Mouse (Mus musculus): ENCODE measurements around the gene E130218I03Rik. TPM values are rescaled to one million over a fixed set of nuclear protein-coding genes. Genes with fewer than 3 reads are reported as not detected.

Gene E130218I03Rik
- polyA plus RNA-seq, 2 experiments = not detected

DNA sequence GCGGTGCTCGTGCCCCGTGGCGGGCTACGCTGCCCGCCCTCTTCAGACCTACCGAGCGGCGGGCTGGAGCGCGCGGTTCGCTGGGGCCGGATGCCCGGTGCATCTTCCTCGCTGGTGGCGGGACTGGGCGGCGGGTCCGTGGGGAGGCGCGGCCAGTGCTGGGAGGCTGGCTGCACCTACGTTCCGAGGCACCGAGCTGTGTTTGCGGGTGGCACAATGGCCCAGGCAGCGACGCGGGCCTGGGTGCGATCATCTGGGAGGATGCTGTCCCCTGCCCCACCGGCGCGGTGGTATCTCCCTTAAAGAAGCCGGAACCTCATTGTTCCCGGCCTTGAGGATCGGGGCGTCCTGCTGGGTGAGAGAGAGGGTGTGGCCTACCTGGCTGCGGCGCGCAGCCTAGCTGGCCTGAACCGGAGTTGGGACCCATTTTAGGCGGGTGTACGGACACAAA, 44.1 kb downstream of the E130218I03Rik start, which contains the start of gene Pdik1l:
Gene Pdik1l, minus strand, starts transcription at position 321 of the 451 bp plus-strand sequence.
- Histone ChIP-seq H3K9ac (replicated peaks) (peak within 1 kb of the TSS; percentile 99), H3K27ac (peak within 1 kb of the TSS; percentile 71), H3K9me3 (ENCODE audit: control insufficient read depth, low read length) (no peaks in the 10 kb centered on the region), H3K36me3 (replicated peaks; ENCODE audit: control insufficient read depth, insufficient read depth, low read depth) (peaks cover 18% of the 10 kb centered on the region), H3K27me3 (ENCODE audit: control insufficient read depth, insufficient read depth, low read length) (no peaks in the 10 kb centered on the region), H3K4me2 (ENCODE audit: low read depth) (peak within 1 kb of the TSS; percentile 83), H3K4me3 (ENCODE audit: insufficient read depth in 1 of 2, low read depth in 2 of 2, low read length in 2 of 2) (peak within 1 kb of the TSS; percentile 87 to 97), H3K4me1 (replicated peaks; ENCODE audit: control insufficient read depth in 2 of 2, insufficient read depth in 2 of 2, low read length in 1 of 2) (peaks cover 21 to 29% of the 10 kb centered on the region in 2 experiments)
- peak; percentile 68 to 78 (median 71) for DNase-seq (ENCODE audit: low read depth in 3 of 3, low spot score in 3 of 3)
- WGBS (ENCODE audit: insufficient replicate concordance) = under 1% methylated on average over 43 of the region's 43 CpGs
- ATAC-seq (ENCODE audit: insufficient read depth) = peak; percentile 75
- TF ChIP-seq EP300 (IDR thresholded peaks at IDR 0.05; ENCODE audit: low read depth) (no peak), CTCF (IDR thresholded peaks at IDR 0.05; ENCODE audit: low read depth) (no peak; the same call in 1 of the 2 replicates)

- Histone ChIP-seq H3K4me1 (replicated peaks; ENCODE audit: control insufficient read depth in 2 of 2, insufficient read depth in 2 of 2, low read length in 1 of 2) (peaks cover 21 to 29% of the 10 kb centered on the region in 2 experiments), H3K27me3 (ENCODE audit: control insufficient read depth, insufficient read depth, low read length) (no peaks in the 10 kb centered on the region), H3K36me3 (replicated peaks; ENCODE audit: control insufficient read depth, insufficient read depth, low read depth) (peaks cover 8% of the 10 kb centered on the region), H3K27ac (no peak overlapping the region; the same call in 1 of the 2 replicates), H3K9ac (replicated peaks) (peak overlapping the region; percentile 85), H3K4me2 (ENCODE audit: low read depth) (peak overlapping the region; percentile 83), H3K9me3 (ENCODE audit: control insufficient read depth, low read length) (no peaks in the 10 kb centered on the region), H3K4me3 (ENCODE audit: insufficient read depth in 1 of 2, low read depth in 2 of 2, low read length in 2 of 2) (peak overlapping the region; percentile 81 to 97)
- ATAC-seq (ENCODE audit: insufficient read depth) (no peak), DNase-seq (ENCODE audit: low read depth in 3 of 3, low spot score in 3 of 3) (no peak)
- 32% methylated on average over 11 of the region's 11 CpGs for WGBS (ENCODE audit: insufficient replicate concordance)
- TF ChIP-seq EP300 (IDR thresholded peaks at IDR 0.05; ENCODE audit: low read depth) (no peak), CTCF (IDR thresholded peaks at IDR 0.05; ENCODE audit: low read depth) (no peak)
These were observed 45.2 kb downstream of the E130218I03Rik start for GRCm38 (mm10) chr4:134288397-134289256.

DNA sequence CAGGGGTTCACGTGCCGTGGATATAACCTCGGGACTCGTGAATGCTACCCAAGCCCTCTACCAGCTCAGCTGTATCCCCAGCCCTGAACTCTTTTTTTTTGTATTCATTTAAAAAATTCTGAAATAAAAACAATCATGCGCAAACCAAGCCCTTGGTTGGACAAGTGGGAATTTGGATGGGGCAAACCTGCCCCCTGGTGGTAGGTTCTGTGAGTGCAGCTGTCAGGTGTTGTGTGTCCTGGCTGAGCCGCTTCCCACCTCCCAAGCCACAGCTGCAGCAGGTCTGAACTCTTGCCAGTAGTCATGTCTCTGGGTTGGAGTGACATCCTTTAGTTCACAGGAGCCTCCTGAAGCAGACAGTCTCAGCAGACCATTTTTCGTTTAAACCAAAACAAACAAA, 48.6 kb downstream of the E130218I03Rik start:
- no peak overlapping the region for H3K4me2 ChIP-seq (ENCODE audit: low read depth)
- peaks cover 4 to 10% of the 10 kb centered on the region in 2 experiments for H3K4me1 ChIP-seq (replicated peaks; ENCODE audit: control insufficient read depth in 2 of 2, insufficient read depth in 2 of 2, low read length in 1 of 2)
- no peak overlapping the region for H3K27ac ChIP-seq
- ATAC-seq (ENCODE audit: insufficient read depth) (no peak), DNase-seq (ENCODE audit: low read depth in 3 of 3, low spot score in 3 of 3) (peak; percentile 54 to 57 (median 55))
- H3K9me3 ChIP-seq (ENCODE audit: control insufficient read depth, low read length) = no peaks in the 10 kb centered on the region
- H3K36me3 ChIP-seq (replicated peaks; ENCODE audit: control insufficient read depth, insufficient read depth, low read depth) = no peaks in the 10 kb centered on the region
- H3K4me3 ChIP-seq (ENCODE audit: insufficient read depth in 1 of 2, low read depth in 2 of 2, low read length in 2 of 2) = no peak overlapping the region
- no peak overlapping the region for H3K9ac ChIP-seq (replicated peaks)
- 19% methylated on average over 7 of the region's 7 CpGs for WGBS (ENCODE audit: insufficient replicate concordance)
- H3K27me3 ChIP-seq (ENCODE audit: control insufficient read depth, insufficient read depth, low read length) = no peaks in the 10 kb centered on the region
- peak; percentile 96 for TF ChIP-seq CTCF (IDR thresholded peaks at IDR 0.05; ENCODE audit: low read depth)
- TF ChIP-seq EP300 (IDR thresholded peaks at IDR 0.05; ENCODE audit: low read depth) = no peak

GRCm38 (mm10) chr4:134293061-134293691, 49.7 kb downstream of the E130218I03Rik start:
- Histone ChIP-seq H3K9ac (replicated peaks) (no peak overlapping the region), H3K36me3 (replicated peaks; ENCODE audit: control insufficient read depth, insufficient read depth, low read depth) (no peaks in the 10 kb centered on the region), H3K27me3 (ENCODE audit: control insufficient read depth, insufficient read depth, low read length) (no peaks in the 10 kb centered on the region), H3K4me2 (ENCODE audit: low read depth) (no peak overlapping the region), H3K4me1 (replicated peaks; ENCODE audit: control insufficient read depth in 2 of 2, insufficient read depth in 2 of 2, low read length in 1 of 2) (peaks cover 4 to 8% of the 10 kb centered on the region in 2 experiments), H3K9me3 (ENCODE audit: control insufficient read depth, low read length) (no peaks in the 10 kb centered on the region), H3K4me3 (ENCODE audit: insufficient read depth in 1 of 2, low read depth in 2 of 2, low read length in 2 of 2) (no peak overlapping the region), H3K27ac (no peak overlapping the region)
- TF ChIP-seq CTCF (IDR thresholded peaks at IDR 0.05; ENCODE audit: low read depth) (no peak), EP300 (IDR thresholded peaks at IDR 0.05; ENCODE audit: low read depth) (no peak)
- DNase-seq (ENCODE audit: low read depth in 3 of 3, low spot score in 3 of 3) = no peak
- WGBS (ENCODE audit: insufficient replicate concordance) = 56% methylated on average over 18 of the region's 18 CpGs
- ATAC-seq (ENCODE audit: insufficient read depth) = no peak
